Mouse (Mus musculus) urinary bladder, postnatal 4 days (tissue): ENCODE data around the gene Fam19a3.
A peak's percentile ranks its signal among the peaks of the same experiment; 100 is the strongest.
"Not testable (repeated sequence)": the region's sequence is repeated elsewhere in the genome, so short reads cannot be mapped to it uniquely, and the experiment has no call there.

Experiments
- DNase-seq, 2 experiments: peaks; one replicate each; pipeline ENCODE4 v3.0.0; 2021 to 2022; ENCODE audit warnings: low spot score in 2 of 2

The Fam19a3 gene

GRCm38 (mm10) chr3:104781471-104781903 is at the start of gene Fam19a3:
TSS of gene Fam19a3 (minus strand) at chr3:104781840.
- DNase-seq: no peak

DNA sequence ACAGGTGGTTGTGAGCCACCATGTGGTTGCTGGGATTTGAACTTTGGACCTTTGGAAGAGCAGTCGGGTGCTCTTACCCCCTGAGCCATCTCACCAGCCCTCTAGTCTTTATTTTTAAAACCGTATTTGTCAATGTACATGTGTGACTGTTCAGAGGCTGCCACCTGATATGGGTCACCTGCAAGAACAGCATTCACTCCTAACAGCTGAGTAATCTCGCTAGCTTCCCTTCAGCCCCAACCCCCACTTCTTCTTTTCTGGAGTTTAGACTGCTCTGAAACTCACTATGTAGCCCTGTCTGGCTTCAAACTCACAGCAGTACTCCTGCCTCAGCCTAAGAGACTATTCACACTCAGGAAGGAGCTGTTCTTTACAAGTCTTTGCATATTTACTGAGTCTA is 40.8 kb upstream of the Fam19a3 start:
- no peak for DNase-seq

DNA sequence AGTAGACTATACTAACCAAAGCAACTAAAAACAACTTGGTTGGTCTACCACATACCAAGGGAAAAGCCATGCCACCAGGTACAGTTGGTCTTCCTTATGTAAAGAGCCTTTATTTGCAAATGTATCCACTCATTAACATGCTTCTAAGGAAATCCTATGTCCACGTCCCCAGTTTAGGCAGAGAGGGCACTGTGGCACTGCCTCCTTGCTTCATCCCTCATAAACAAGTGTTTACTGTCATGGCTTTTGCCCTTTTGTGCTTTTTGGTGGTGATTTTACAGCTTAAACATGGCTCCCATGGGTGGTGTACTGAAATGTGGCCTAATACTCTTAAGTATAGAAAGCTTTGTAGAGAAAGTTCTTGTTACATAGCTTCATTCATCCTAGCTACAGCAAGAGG is 38.8 kb upstream of the Fam19a3 start:
- DNase-seq: no peak

GRCm38 (mm10) chr3:104818749-104819134 is 37.1 kb upstream of the Fam19a3 start:
- no peak for DNase-seq

- DNase-seq: peak; percentile 78 to 80
Measured at GRCm38 (mm10) chr3:104817991-104818748, 36.5 kb upstream of the Fam19a3 start, which contains the start of gene Mov10. TSS of gene Mov10 (minus strand) at chr3:104818563.

GRCm38 (mm10) chr3:104817481-104817990 is 35.9 kb upstream of the Fam19a3 start:
- DNase-seq: peak in 1 of 2 experiments; percentile 64

DNA sequence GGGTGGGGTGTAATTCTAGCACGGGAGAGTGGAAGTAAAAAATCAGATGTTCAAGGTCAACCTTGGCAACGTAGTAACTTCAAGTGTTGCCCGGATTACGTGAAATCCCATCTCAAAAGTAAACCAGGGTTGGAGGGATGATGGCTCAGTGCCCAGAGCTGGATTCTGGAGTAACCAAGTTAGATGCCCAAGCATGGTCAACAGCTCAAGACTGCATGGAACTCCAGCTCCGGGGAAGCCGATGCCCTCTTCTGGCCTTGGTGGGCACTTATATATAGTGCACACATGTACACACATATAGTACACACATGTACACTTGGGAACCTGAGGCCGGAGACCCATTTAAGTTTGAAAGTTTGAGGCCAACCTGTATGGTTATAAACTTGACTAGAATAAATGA is 34.5 kb upstream of the Fam19a3 start:
- DNase-seq: no peak

GRCm38 (mm10) chr3:104815346-104815745 is 33.7 kb upstream of the Fam19a3 start:
- no peak for DNase-seq

GRCm38 (mm10) chr3:104814746-104815145 is 33.1 kb upstream of the Fam19a3 start:
- no peak for DNase-seq

DNA sequence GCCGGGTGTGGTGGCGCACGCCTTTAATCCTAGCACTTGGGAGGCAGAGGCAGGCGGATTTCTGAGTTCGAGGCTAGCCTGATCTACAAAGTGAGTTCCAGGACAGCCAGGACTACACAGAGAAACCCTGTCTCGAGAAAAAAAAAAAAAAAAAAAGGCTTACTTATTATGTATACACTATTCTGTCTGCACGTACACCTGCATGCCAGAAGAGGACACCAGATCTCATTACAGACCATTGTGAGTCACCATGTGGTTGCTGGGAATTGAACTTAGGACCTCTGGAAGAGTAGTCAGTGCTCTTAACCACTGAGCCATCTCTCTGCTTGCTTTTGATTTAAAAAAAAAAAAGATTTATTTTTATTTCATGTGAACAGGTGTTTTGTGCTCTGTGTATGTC is 31.6 kb upstream of the Fam19a3 start:
- DNase-seq: not testable (repeated sequence)

- no peak for DNase-seq
Measured at GRCm38 (mm10) chr3:104812254-104812653, 30.6 kb upstream of the Fam19a3 start.

- no peak for DNase-seq
Measured at GRCm38 (mm10) chr3:104811752-104812151, 30.1 kb upstream of the Fam19a3 start.

DNA sequence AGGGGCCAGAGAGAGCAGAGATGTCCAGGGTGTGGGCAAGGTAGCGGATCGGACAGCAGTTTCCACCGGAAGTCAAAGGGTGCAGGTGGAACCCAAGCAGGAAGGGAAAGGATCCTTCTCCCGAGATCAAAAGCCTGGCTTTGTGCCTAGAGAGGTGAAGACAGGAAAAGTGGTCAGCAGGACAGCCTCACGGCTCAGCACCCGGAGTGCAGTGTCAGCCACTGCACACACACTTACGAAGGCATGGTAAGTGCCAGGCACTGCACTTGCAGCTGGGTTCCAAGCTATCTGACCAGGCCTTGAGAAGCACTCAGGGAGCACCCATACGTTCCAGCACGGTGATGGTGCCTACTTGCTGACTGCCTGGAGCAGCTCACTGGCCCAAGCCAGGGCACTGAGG is 23.9 kb upstream of the Fam19a3 start:
- DNase-seq: no peak

DNA sequence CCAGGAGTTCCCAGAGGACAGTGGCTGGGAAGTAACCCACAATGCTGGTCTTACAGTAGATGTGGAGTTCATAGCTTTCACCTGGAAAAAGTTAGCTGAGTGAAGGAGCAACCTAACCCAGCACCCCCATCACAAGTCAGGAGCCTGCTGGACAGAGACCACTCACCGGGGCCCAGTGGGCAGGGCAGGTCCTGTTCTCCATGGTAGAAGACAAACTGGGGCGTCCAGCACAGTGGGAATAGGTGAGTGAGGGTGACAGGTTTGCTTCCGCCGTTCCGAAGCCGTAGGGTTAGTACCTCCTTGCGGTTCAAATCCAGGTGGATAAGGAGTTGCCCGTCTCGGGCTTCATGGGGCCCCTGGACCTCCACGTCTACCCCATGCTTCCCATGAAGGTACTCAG is 22.7 kb upstream of the Fam19a3 start:
- DNase-seq: no peak

DNA sequence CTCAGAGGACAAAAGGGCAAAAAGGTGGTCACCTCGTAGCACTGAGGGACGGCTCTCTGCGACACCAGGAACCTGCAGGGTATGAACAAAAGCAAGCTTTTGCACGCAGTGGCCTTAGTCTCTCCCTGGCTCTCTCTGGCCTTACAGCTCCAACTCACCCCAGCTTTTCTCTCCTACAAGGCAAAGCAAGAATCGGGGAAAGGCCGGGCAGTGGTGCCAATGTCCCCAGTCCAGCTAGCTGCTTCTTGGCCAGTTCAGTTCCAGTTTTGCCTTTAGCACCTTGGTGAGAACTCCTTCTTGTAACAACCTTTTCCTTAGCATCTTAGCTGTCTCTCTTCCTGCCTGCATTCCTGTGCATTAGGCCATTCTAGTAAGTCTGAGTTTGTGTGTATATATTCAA is 19.8 kb upstream of the Fam19a3 start:
- DNase-seq: no peak

GRCm38 (mm10) chr3:104800681-104801080 is 19.0 kb upstream of the Fam19a3 start:
- no peak for DNase-seq

DNA sequence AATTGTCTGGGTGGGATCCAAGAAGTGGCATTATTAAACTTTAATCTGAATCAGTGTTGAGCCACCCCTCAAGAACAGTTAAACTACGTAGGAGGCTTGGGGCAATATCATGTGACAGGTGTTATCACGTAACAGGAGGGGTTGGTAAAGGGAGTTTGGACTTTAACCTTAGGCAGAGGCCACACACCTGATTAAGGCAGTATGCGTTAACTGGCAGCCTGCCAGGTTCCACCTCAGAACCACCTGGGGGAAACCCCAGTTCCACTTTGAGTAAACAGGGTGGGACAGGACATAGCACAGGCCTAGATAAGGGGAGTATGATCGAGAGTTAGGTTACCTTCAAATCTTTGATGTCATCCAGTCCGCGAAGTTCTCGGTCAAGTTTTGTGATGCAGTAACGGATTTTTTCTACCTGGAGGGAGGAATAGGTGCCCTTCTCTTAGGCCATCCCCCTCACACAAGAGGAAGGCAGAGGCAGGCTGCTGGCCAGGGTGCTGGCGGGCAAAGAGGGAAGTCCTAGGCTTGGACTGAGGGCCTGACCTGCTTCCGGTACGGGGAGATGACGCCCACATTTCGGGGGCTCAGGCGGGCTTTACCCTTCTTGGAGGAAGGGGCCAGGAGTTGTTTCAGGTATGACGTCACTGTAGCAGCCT is 14.9 kb upstream of the Fam19a3 start:
- DNase-seq: no peak

GRCm38 (mm10) chr3:104795661-104796340 is 14.2 kb upstream of the Fam19a3 start:
- DNase-seq: no peak

DNA sequence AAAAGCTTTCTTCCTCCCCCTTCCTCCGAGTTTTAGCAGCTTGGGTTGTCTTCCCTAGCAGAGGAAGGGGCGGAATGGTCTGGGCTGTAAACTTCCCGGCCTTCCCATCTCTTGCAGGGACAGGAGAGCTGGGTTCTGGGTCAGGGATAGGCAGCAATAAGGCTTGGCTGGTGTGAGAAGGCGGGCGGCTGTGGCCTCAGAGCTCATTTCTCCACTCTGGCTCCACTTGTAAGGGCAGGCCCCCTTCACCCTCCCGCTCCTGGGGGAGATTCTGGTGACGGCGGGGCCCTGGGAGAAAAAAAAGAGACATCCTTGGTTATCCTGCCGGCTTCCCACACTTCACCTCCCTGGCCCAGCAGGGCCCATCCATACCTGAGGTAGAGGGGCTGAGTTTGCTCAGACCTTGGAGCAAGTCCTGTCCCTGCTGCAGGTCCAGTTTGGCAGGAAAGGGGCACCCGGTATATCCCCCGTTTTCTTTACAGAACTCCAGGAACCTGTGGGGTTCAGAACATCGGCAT is 13.4 kb upstream of the Fam19a3 start:
- DNase-seq: no peak

- DNase-seq: peak; percentile 93 to 99
Measured at GRCm38 (mm10) chr3:104793871-104794828, 12.5 kb upstream of the Fam19a3 start.
